Mouse (Mus musculus) limb, embryonic 12.5 days (tissue): ENCODE measurements around the gene 4921536K21Rik. TPM values are rescaled to one million over a fixed set of nuclear protein-coding genes. Genes with fewer than 3 reads are reported as not detected.
A peak's percentile ranks its signal among the peaks of the same experiment; 100 is the strongest.
"Not testable (repeated sequence)": the region's sequence is repeated elsewhere in the genome, so short reads cannot be mapped to it uniquely, and the experiment has no call there.

Source experiments
- ATAC-seq: fragments of 200-750 bp; cut with Nextera tagmentation; 2 replicates; pipeline ENCODE4 v1.8.0; 2017; ENCODE audit warnings: low read depth, moderate TSS enrichment; ENCODE audit not compliant: insufficient number of reproducible peaks, insufficient read depth, low FRiP score, low TSS enrichment
- H3K27ac ChIP-seq: fragments of 300-500 bp; sonication (generic); 2 replicates; pipeline ENCODE4 v1.5.1; 2016; ENCODE audit warnings: mild to moderate bottlenecking, moderate library complexity
- H3K27me3 ChIP-seq: fragments of 300-500 bp; sonication (generic); 2 replicates; pipeline ENCODE4 v1.6.1; 2016; ENCODE audit warnings: mild to moderate bottlenecking, moderate library complexity
- H3K36me3 ChIP-seq: fragments of 300-500 bp; sonication (generic); 2 replicates; pipeline ENCODE4 v1.6.1; 2016; ENCODE audit warnings: mild to moderate bottlenecking, moderate library complexity
- H3K4me1 ChIP-seq: fragments of 300-500 bp; sonication (generic); replicated peaks from 2 replicates; pipeline ENCODE4 v1.6.1; 2016
- H3K4me2 ChIP-seq: fragments of 300-500 bp; sonication (generic); 2 replicates; pipeline ENCODE4 v1.6.1; 2016; ENCODE audit warnings: mild to moderate bottlenecking, moderate library complexity
- H3K4me3 ChIP-seq: fragments of 300-500 bp; sonication (generic); replicated peaks from 2 replicates; pipeline ENCODE4 v1.5.1; 2016; ENCODE audit warnings: mild to moderate bottlenecking
- H3K9ac ChIP-seq: fragments of 300-500 bp; sonication (generic); replicated peaks from 2 replicates; pipeline ENCODE4 v1.6.1; 2016; ENCODE audit warnings: mild to moderate bottlenecking, moderate library complexity
- H3K9me3 ChIP-seq: fragments of 300-500 bp; sonication (generic); 2 replicates; pipeline ENCODE4 v1.6.1; 2016; ENCODE audit warnings: mild to moderate bottlenecking, moderate library complexity
- WGBS: fragments of 180-500 bp; shearing (Covaris S2); methylation state at CpG from one replicate; pipeline ENCODE4 v1.1.7; 2016; 5-methylcytosine and 5-hydroxymethylcytosine counted together
- polyA plus RNA-seq: library from polyadenylated mRNA; unstranded; fragments of >200 nt; fragmentation: Nextera tagmentation; extraction: Ambion mirVana; gene quantifications from 2 replicates; pipeline ENCODE4 v1.2.1, GENCODE M21; 2016

4921536K21Rik gene
- polyA plus RNA-seq, 1 experiment from 2014 or later, result 0.18 TPM

DNA sequence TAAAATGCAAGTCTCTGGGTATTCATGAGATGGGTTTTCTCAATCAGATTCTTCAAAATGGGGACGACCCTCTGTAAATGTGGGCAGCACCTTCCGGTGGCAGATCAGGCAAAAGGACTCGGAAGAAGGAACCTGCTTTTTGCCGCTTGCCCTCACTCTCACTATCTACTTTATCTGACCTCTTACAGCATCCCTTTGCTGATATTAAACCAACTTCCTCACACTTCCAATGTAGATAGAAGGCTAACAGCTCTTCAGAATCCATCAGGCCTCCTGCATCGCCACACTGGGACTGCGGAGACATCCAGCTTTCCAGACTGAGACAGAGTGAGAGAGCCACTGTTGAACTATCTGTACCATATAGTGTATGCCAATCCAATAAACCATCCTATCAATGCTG lies 27.8 kb upstream of the 4921536K21Rik start:
- 95% methylated on average over 6 of the region's 6 CpGs for WGBS
- H3K9me3 ChIP-seq, result no peaks in the 10 kb centered on the region
- H3K4me2 ChIP-seq, result no peak overlapping the region
- H3K4me1 ChIP-seq, result no peaks in the 10 kb centered on the region
- no peak overlapping the region for H3K9ac ChIP-seq
- ATAC-seq, result no peak
- peaks cover 51% of the 10 kb centered on the region for H3K36me3 ChIP-seq
- H3K4me3 ChIP-seq, result no peak overlapping the region
- H3K27me3 ChIP-seq, result no peaks in the 10 kb centered on the region
- no peak overlapping the region for H3K27ac ChIP-seq

DNA sequence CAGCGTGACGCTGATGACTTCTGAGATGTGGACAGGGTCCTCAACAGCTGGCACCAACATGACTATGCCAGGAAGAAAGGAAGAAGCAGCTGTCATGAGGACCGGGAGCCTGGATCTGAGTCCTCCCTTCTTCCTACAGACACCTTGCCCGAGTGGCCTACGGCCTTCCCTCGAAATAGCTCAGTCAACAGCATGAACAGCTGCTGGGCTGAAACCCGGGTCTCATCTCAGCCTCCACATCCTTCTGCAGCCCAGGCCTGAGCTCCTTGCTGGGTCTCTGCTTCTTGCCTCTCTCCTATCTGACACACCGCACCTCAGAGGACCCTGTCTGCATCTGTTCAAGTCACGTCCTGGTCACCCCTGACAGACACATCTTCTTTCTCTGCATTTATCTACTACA lies 27.2 kb upstream of the 4921536K21Rik start:
- H3K4me2 ChIP-seq, result no peak overlapping the region
- no peaks in the 10 kb centered on the region for H3K27me3 ChIP-seq
- no peak overlapping the region for H3K4me3 ChIP-seq
- 92% methylated on average over 9 of the region's 9 CpGs for WGBS
- no peak overlapping the region for H3K9ac ChIP-seq
- no peaks in the 10 kb centered on the region for H3K9me3 ChIP-seq
- H3K27ac ChIP-seq, result no peak overlapping the region
- H3K4me1 ChIP-seq, result no peaks in the 10 kb centered on the region
- no peak for ATAC-seq
- H3K36me3 ChIP-seq, result peaks cover 50% of the 10 kb centered on the region

DNA sequence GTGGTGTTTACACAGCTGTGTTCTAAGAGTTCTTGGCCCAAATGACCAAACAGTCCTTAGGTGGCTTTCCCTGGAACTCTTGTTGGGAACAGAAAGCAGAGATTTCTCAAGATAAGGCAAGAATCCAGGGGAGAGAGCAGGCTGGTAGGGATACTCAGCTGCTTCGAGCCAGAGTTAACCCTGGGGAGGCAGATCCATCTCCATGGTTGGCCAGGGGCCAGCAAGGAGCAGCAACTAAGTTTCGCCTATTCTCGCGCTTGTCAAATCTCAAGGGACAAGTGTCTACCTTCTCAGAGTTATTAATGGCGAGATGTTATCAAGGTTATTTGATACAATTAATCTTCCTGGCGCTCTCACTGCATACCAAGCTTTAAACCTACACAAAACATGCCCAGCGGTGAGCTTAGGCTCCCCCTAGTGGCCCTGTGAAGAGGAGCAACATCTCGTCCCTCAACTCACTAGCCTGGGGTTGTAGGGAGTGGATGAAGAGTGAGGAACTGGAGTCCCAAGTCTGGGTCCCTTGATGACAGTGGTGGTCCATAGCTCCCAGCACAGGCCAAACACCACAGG lies 26.5 kb upstream of the 4921536K21Rik start:
- Histone ChIP-seq H3K27me3 (no peaks in the 10 kb centered on the region), H3K36me3 (peaks cover 45% of the 10 kb centered on the region), H3K9me3 (no peaks in the 10 kb centered on the region), H3K27ac (no peak overlapping the region), H3K4me3 (no peak overlapping the region), H3K4me1 (no peaks in the 10 kb centered on the region), H3K9ac (no peak overlapping the region), H3K4me2 (no peak overlapping the region)
- no peak for ATAC-seq
- WGBS, result 29% methylated on average over 8 of the region's 8 CpGs

DNA sequence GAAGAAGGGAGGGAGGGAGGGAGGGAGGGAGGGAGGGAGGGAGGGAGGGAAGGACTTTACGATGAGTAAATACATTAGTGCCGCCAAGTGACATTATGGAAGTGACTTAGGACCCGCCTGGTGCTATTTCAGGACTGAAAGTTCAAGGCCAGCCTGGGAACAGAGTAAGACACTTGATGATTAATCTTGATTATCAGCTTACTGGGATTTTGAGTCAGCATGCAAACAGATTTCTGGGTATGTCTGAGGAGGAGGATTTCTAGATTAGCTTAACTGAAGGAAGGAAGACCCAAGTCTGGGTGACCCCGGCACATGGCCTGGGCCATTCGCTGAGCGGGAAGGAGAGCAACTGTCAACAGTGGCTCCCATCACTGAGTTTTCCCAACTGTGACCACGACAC lies 25.6 kb upstream of the 4921536K21Rik start:
- no peak overlapping the region for H3K9ac ChIP-seq
- no peaks in the 10 kb centered on the region; the same call in 1 of the 2 replicates for H3K27me3 ChIP-seq
- peaks cover 36% of the 10 kb centered on the region for H3K36me3 ChIP-seq
- ATAC-seq, result no peak
- H3K27ac ChIP-seq, result no peak overlapping the region
- WGBS, result 84% methylated on average over 7 of the region's 7 CpGs
- H3K9me3 ChIP-seq, result no peaks in the 10 kb centered on the region
- H3K4me2 ChIP-seq, result no peak overlapping the region
- no peaks in the 10 kb centered on the region for H3K4me1 ChIP-seq
- H3K4me3 ChIP-seq, result no peak overlapping the region

DNA sequence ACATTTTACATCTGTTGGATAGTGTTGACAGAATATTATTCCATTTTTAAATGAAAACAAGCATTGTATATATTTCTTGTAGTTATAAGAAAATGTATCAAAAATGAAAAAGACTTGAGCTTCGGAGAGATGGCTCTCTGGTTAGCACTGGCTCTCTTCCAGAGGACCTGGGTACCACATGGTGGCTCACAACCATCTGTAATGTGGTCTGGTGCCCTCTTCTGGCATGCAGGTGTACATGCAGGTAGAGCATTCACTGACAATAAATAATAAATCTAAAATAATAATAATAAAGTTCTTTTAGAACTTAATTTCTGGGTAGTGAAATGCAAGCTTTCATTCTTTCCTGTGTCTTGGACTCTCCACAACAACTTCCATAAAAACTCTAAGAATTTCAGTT lies 23.8 kb upstream of the 4921536K21Rik start:
- WGBS, result 61% methylated on average over 1 of the region's 1 CpGs
- Histone ChIP-seq H3K27ac (no peak overlapping the region), H3K4me1 (no peaks in the 10 kb centered on the region), H3K9me3 (no peaks in the 10 kb centered on the region), H3K36me3 (peaks cover 20% of the 10 kb centered on the region), H3K4me3 (no peak overlapping the region), H3K9ac (no peak overlapping the region), H3K27me3 (no peaks in the 10 kb centered on the region; the same call in 1 of the 2 replicates), H3K4me2 (no peak overlapping the region)
- ATAC-seq, result no peak

DNA sequence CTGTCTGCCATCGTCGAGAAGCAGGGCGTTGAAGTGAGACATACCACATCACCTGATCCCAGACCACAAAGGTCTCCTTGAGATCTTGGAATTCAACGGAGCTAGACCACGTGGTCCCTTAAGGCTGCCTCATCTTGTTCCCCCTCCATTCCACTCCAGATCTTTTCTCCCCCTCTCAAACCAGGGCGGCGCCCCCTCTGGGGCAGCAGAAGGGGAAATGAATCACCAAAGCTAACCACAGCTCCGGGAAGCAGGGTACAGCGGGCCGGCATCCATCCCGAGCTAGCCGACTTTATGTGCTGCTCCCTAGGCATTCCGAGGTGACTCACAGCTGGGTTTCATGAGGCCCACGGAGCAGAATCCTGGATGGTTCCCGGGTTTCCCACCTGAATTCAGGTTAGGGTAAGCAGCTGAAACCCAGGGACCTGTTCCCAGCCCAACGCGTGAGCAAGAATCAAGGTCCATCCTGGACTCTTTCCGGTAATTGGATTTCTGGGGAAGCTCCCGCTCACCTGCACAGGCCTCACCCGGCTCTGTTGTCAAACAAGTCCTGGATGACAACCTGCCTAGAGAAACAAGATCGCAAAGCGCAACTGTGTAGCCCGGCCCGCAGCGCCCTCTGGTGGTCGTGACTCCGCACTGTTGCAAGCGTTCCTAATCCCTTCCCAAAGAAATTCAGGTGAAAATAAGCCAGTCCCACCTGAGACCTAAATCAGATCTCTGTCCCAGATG lies 19.4 kb upstream of the 4921536K21Rik start, which contains the start of gene Slc35e4:
Slc35e4 (minus strand) TSS at position 556 of the 732 bp plus-strand sequence.
- Histone ChIP-seq H3K9ac (peak within 1 kb of the TSS; percentile 60), H3K9me3 (no peaks in the 10 kb centered on the region), H3K27ac (no peak within 1 kb of the TSS), H3K4me3 (peak within 1 kb of the TSS; percentile 60), H3K36me3 (peaks cover 3% of the 10 kb centered on the region; the same call in 1 of the 2 replicates), H3K27me3 (peaks cover 26% of the 10 kb centered on the region), H3K4me1 (peaks cover 14% of the 10 kb centered on the region), H3K4me2 (peak within 1 kb of the TSS; percentile 88)
- ATAC-seq, result peak; percentile 29
- 1% methylated on average over 28 of the region's 28 CpGs for WGBS

DNA sequence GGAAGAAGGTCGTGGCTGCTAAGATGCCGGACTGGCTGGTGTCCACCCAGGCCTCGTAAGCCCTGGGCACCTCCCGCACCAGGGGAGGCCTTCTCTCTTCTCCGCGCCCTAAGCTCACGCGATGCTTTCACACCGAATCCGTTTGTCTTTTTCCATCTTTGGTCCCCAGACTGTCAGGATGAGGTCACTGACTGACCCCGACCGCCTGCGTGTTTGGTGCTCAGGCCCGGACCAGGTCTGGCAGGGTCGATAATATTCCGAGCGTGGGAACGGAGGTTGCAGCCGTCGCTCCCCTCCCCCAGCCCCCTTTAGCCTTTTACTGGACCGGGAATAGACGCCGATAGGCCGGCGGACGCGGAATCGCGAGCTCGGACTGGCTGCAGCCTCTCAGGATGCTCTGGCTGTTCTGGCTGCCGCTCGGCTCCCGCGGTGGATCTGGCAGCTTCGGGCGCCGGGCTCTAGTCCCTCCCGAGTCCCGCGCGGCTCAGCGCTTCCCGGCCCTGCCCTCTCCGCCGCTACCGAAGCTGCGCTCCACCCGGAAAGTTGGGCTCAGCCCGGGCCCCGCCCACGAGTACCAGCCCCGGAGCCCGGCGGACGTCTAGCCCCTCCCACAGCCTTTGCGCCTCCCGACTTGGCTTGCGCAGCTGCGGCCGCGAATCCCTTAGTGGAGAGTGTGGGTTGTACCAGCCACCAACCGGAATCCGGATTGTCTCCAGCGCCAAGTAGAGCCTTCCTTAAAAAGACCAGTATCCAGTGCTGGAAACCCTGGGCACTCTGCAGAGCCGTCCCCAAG lies 18.6 kb upstream of the 4921536K21Rik start:
- H3K9ac ChIP-seq, result peak overlapping the region; percentile 60
- WGBS, result under 1% methylated on average over 60 of the region's 65 CpGs
- H3K4me3 ChIP-seq, result peak overlapping the region; percentile 60
- H3K27me3 ChIP-seq, result peaks cover 26% of the 10 kb centered on the region
- peak overlapping the region; percentile 88 for H3K4me2 ChIP-seq
- no peak overlapping the region for H3K27ac ChIP-seq
- H3K9me3 ChIP-seq, result no peaks in the 10 kb centered on the region
- H3K36me3 ChIP-seq, result peaks cover 3% of the 10 kb centered on the region; the same call in 1 of the 2 replicates
- peak; percentile 77 for ATAC-seq
- peaks cover 14% of the 10 kb centered on the region for H3K4me1 ChIP-seq

DNA sequence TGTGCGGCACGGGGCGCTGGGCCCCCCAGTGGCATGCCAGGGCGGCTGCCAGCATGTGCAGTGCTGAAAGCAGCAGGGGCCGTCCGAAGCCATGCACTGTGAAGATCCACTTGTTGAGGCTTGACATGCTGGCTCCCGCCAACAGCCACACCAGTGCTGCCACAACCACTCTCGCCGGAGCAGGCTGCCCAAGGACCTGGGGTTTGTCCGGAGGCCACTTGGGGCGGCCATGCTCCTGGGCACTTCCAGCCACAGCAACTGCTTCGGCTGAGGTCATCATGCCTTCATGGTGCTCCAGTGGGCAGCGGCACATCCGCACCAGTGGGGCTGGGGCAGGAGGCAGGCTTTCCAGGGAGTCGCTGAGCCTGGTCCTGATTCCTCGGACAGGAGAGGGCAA lies 18.0 kb upstream of the 4921536K21Rik start:
- Histone ChIP-seq H3K27me3 (peaks cover 26% of the 10 kb centered on the region), H3K27ac (no peak overlapping the region), H3K4me2 (peak overlapping the region; percentile 88), H3K9ac (peak overlapping the region; percentile 60), H3K4me3 (peak overlapping the region; percentile 60), H3K9me3 (no peaks in the 10 kb centered on the region), H3K4me1 (peaks cover 14% of the 10 kb centered on the region), H3K36me3 (peaks cover 3% of the 10 kb centered on the region; the same call in 1 of the 2 replicates)
- WGBS, result 3% methylated on average over 16 of the region's 16 CpGs
- ATAC-seq, result 0 out of 2 replicates have a peak, but pooled peaks have one; percentile 3

DNA sequence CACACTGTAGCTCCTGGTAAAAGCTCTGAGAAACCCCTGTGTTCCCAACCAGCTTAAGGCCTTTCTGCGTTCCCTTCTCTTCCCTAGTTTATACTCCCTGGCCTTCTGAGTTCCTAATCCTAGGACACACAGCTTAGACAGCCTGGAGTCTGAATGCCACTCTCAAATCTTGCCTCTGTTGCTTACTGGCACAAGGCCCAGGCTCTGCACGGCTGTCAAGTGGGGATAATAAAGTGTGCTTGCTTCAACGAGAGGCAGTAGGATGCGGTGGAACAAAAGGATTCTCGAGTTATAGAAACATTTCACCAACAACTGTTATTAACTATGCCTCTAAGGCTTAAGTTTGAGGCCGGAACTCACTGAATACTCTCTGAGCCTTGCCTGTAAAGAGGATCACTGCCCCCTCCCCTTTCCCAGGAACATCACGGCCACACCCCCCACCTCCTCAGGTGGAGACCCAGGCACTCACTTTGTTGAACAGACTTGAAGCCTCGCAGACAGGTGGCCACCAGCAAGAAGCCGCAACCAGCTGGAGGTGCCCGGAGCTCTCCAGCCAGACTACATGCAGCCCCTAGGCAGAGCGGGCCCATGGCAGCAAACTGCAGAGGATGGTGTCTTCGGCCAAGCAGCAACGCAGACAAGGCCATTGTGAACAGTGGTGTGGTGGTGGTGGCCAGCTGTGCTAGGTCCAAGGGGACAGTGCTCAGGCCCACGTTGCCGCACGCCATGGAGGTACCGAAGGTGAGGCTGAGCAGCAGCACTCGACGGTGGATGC lies 17.4 kb upstream of the 4921536K21Rik start:
- peaks cover 14% of the 10 kb centered on the region for H3K4me1 ChIP-seq
- H3K36me3 ChIP-seq, result peaks cover under 1% of the 10 kb centered on the region; the same call in 1 of the 2 replicates
- no peak for ATAC-seq
- peak overlapping the region; percentile 88 for H3K4me2 ChIP-seq
- H3K4me3 ChIP-seq, result peak overlapping the region; percentile 60
- H3K27me3 ChIP-seq, result peaks cover 26% of the 10 kb centered on the region
- no peaks in the 10 kb centered on the region for H3K9me3 ChIP-seq
- 26% methylated on average over 19 of the region's 19 CpGs for WGBS
- H3K9ac ChIP-seq, result peak overlapping the region; percentile 60; the same call in 1 of the 2 replicates
- no peak overlapping the region for H3K27ac ChIP-seq

DNA sequence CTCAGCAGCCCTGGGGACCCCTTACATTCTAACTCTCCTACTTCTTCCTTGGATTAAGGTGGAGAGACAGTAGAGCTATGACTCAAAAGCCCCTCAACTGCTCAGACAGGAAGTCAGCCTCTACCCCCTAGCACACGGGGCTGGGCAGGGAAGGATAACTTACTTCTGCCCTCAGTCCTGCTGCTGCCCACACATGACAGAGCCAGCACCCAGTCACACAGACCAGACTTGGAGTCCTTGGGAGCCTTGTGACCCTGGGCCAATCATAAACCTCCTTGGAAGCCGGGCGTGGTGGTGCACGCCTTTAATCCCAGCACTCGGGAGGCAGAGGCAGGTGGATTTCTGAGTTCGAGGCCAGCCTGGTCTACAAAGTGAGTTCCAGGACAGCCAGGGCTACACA lies 16.5 kb upstream of the 4921536K21Rik start:
- not testable (repeated sequence) for H3K27ac ChIP-seq, H3K36me3 ChIP-seq, H3K4me3 ChIP-seq, H3K4me2 ChIP-seq, H3K9ac ChIP-seq, H3K9me3 ChIP-seq, ATAC-seq
- peaks cover 14% of the 10 kb centered on the region for H3K4me1 ChIP-seq
- H3K27me3 ChIP-seq, result peaks cover 26% of the 10 kb centered on the region
- 94% methylated on average over 6 of the region's 6 CpGs for WGBS
